Mouse (Mus musculus) midbrain, embryonic 16.5 days (tissue): ENCODE measurements around the gene Gjc2. TPM values are rescaled to one million over a fixed set of nuclear protein-coding genes. Genes with fewer than 3 reads are reported as not detected.
"Not testable (repeated sequence)": the region's sequence is repeated elsewhere in the genome, so short reads cannot be mapped to it uniquely, and the experiment has no call there.

Experiments used
- ATAC-seq: fragments of 200-750 bp; cut with Nextera tagmentation; 2 replicates; pipeline ENCODE4 v1.8.0; 2017; ENCODE audit warnings: moderate TSS enrichment
- H3K27ac ChIP-seq: fragments of 300-500 bp; sonication (generic); 2 replicates; pipeline ENCODE4 v1.5.1; 2014; ENCODE audit warnings: mild to moderate bottlenecking, low read length, mixed read lengths
- H3K27me3 ChIP-seq: fragments of 300-500 bp; sonication (generic); 2 replicates; pipeline ENCODE4 v1.6.1; 2014; ENCODE audit warnings: low read depth, low read length, mixed read lengths; ENCODE audit not compliant: control insufficient read depth, insufficient read depth
- H3K36me3 ChIP-seq: fragments of 300-500 bp; sonication (generic); 2 replicates; pipeline ENCODE4 v1.6.1; 2014; ENCODE audit warnings: mild to moderate bottlenecking, low read length, moderate library complexity, mixed read lengths; ENCODE audit not compliant: control insufficient read depth, insufficient read depth
- H3K4me1 ChIP-seq: fragments of 300-500 bp; sonication (generic); 2 replicates; pipeline ENCODE4 v1.6.1; 2014; ENCODE audit warnings: mild to moderate bottlenecking, low read length, mixed read lengths; ENCODE audit not compliant: control insufficient read depth, insufficient read depth
- H3K4me2 ChIP-seq: fragments of 300-500 bp; sonication (generic); 2 replicates; pipeline ENCODE4 v1.6.1; 2014; ENCODE audit warnings: mild to moderate bottlenecking, low read length, mixed read lengths
- H3K4me3 ChIP-seq: fragments of 300-500 bp; sonication (generic); 2 replicates; pipeline ENCODE4 v1.5.1; 2014; ENCODE audit warnings: low read depth, mild to moderate bottlenecking, low read length, moderate library complexity, mixed read lengths
- H3K9ac ChIP-seq: fragments of 300-500 bp; sonication (generic); 2 replicates; pipeline ENCODE4 v1.6.1; 2014; ENCODE audit warnings: low read depth, low read length, mixed read lengths
- H3K9me3 ChIP-seq: fragments of 300-500 bp; sonication (generic); replicated peaks from 2 replicates; pipeline ENCODE4 v1.6.1; 2014; ENCODE audit warnings: mild to moderate bottlenecking, low read length, mixed read lengths; ENCODE audit not compliant: control insufficient read depth, poor library complexity, severe bottlenecking
- WGBS: fragments of 180-500 bp; shearing (Covaris S2); extraction: QIAGEN DNeasy Blood & Tissue Kit; methylation state at CpG from one replicate; pipeline ENCODE4 v1.1.7; 2014; 5-methylcytosine and 5-hydroxymethylcytosine counted together
- polyA plus RNA-seq: library from polyadenylated mRNA; unstranded; fragments of >200 nt; fragmentation: Nextera tagmentation; extraction: Ambion mirVana; gene quantifications from 2 replicates; pipeline ENCODE4 v1.2.1, GENCODE M21; 2015

The Gjc2 gene
- polyA plus RNA-seq, 1 experiment from 2014 or later, result 0.30 TPM

GRCm38 (mm10) chr11:59224470-59224869, 41.5 kb upstream of the Gjc2 start:
- peaks cover 42% of the 10 kb centered on the region for H3K4me1 ChIP-seq
- no peaks in the 10 kb centered on the region for H3K27me3 ChIP-seq
- peaks cover 1% of the 10 kb centered on the region; the same call in 1 of the 2 replicates for H3K36me3 ChIP-seq
- no peak overlapping the region for H3K27ac ChIP-seq
- H3K9ac ChIP-seq, result no peak overlapping the region
- WGBS, result 75% methylated on average over 2 of the region's 2 CpGs
- H3K4me3 ChIP-seq, result no peak overlapping the region
- ATAC-seq, result no peak
- H3K4me2 ChIP-seq, result no peak overlapping the region
- no peaks in the 10 kb centered on the region for H3K9me3 ChIP-seq

- WGBS, result 95% methylated on average over 3 of the region's 3 CpGs
Observed at GRCm38 (mm10) chr11:59224025-59224424, 41.0 kb upstream of the Gjc2 start.

GRCm38 (mm10) chr11:59222306-59222705, 39.3 kb upstream of the Gjc2 start:
- no peaks in the 10 kb centered on the region for H3K27me3 ChIP-seq
- 92% methylated on average over 4 of the region's 4 CpGs for WGBS
- H3K36me3 ChIP-seq, result peaks cover 3% of the 10 kb centered on the region; the same call in 1 of the 2 replicates
- H3K27ac ChIP-seq, result no peak overlapping the region
- peaks cover 36% of the 10 kb centered on the region for H3K4me1 ChIP-seq
- H3K4me2 ChIP-seq, result no peak overlapping the region
- H3K9me3 ChIP-seq, result no peaks in the 10 kb centered on the region
- no peak overlapping the region for H3K4me3 ChIP-seq
- no peak overlapping the region for H3K9ac ChIP-seq
- no peak for ATAC-seq

More at GRCm38 (mm10) chr11:59224025-59224424, 41.0 kb upstream of the Gjc2 start:
- Histone ChIP-seq H3K27me3 (no peaks in the 10 kb centered on the region), H3K27ac (no peak overlapping the region), H3K4me2 (no peak overlapping the region), H3K4me3 (no peak overlapping the region), H3K4me1 (peaks cover 42% of the 10 kb centered on the region), H3K36me3 (peaks cover 3% of the 10 kb centered on the region; the same call in 1 of the 2 replicates), H3K9me3 (no peaks in the 10 kb centered on the region), H3K9ac (no peak overlapping the region)
- ATAC-seq, result no peak

GRCm38 (mm10) chr11:59221604-59222003, 38.6 kb upstream of the Gjc2 start:
- Histone ChIP-seq H3K4me1 (peaks cover 30% of the 10 kb centered on the region), H3K4me2 (no peak overlapping the region), H3K9me3 (no peaks in the 10 kb centered on the region), H3K4me3 (no peak overlapping the region), H3K27me3 (no peaks in the 10 kb centered on the region), H3K36me3 (peaks cover 3% of the 10 kb centered on the region; the same call in 1 of the 2 replicates), H3K27ac (no peak overlapping the region), H3K9ac (no peak overlapping the region)
- no peak for ATAC-seq

- H3K4me3 ChIP-seq, result no peak overlapping the region
- H3K27ac ChIP-seq, result no peak overlapping the region
- H3K4me1 ChIP-seq, result peaks cover 8% of the 10 kb centered on the region; the same call in 1 of the 2 replicates
- H3K9ac ChIP-seq, result no peak overlapping the region
- no peak for ATAC-seq
- H3K27me3 ChIP-seq, result no peaks in the 10 kb centered on the region
- no peak overlapping the region for H3K4me2 ChIP-seq
- peaks cover 3% of the 10 kb centered on the region; the same call in 1 of the 2 replicates for H3K36me3 ChIP-seq
- H3K9me3 ChIP-seq, result no peaks in the 10 kb centered on the region
Observed at GRCm38 (mm10) chr11:59219064-59219463, 36.1 kb upstream of the Gjc2 start.

GRCm38 (mm10) chr11:59218389-59218998, 35.5 kb upstream of the Gjc2 start:
- WGBS, result 92% methylated on average over 4 of the region's 4 CpGs
- no peaks in the 10 kb centered on the region for H3K9me3 ChIP-seq
- H3K27me3 ChIP-seq, result no peaks in the 10 kb centered on the region
- no peak overlapping the region for H3K27ac ChIP-seq
- ATAC-seq, result no peak
- H3K36me3 ChIP-seq, result peaks cover 4% of the 10 kb centered on the region; the same call in 1 of the 2 replicates
- H3K4me1 ChIP-seq, result peaks cover 8% of the 10 kb centered on the region; the same call in 1 of the 2 replicates
- no peak overlapping the region for H3K4me3 ChIP-seq
- H3K4me2 ChIP-seq, result no peak overlapping the region
- no peak overlapping the region for H3K9ac ChIP-seq

- no peak overlapping the region for H3K9ac ChIP-seq
- H3K4me3 ChIP-seq, result no peak overlapping the region
- 92% methylated on average over 3 of the region's 3 CpGs for WGBS
- H3K27me3 ChIP-seq, result no peaks in the 10 kb centered on the region
- no peaks in the 10 kb centered on the region for H3K9me3 ChIP-seq
- H3K27ac ChIP-seq, result no peak overlapping the region
- H3K4me2 ChIP-seq, result no peak overlapping the region
- ATAC-seq, result no peak
- peaks cover 6% of the 10 kb centered on the region; the same call in 1 of the 2 replicates for H3K4me1 ChIP-seq
- H3K36me3 ChIP-seq, result peaks cover 5% of the 10 kb centered on the region; the same call in 1 of the 2 replicates
Observed at GRCm38 (mm10) chr11:59216955-59217354, 33.9 kb upstream of the Gjc2 start.

GRCm38 (mm10) chr11:59212892-59213494, 30.0 kb upstream of the Gjc2 start:
- Histone ChIP-seq H3K27ac (no peak overlapping the region), H3K4me2 (no peak overlapping the region), H3K27me3 (no peaks in the 10 kb centered on the region), H3K9me3 (no peaks in the 10 kb centered on the region), H3K4me3 (no peak overlapping the region), H3K36me3 (peaks cover 12% of the 10 kb centered on the region; the same call in 1 of the 2 replicates), H3K4me1 (peaks cover 8% of the 10 kb centered on the region), H3K9ac (no peak overlapping the region)
- no peak for ATAC-seq
- 93% methylated on average over 12 of the region's 12 CpGs for WGBS

- not testable (repeated sequence) for H3K9ac ChIP-seq, ATAC-seq, H3K27me3 ChIP-seq, H3K9me3 ChIP-seq, H3K4me3 ChIP-seq, H3K4me2 ChIP-seq, H3K27ac ChIP-seq
- 85% methylated on average over 12 of the region's 12 CpGs for WGBS
- Histone ChIP-seq H3K4me1 (peaks cover 14% of the 10 kb centered on the region), H3K36me3 (peaks cover 12% of the 10 kb centered on the region; the same call in 1 of the 2 replicates)
Observed at GRCm38 (mm10) chr11:59212320-59212719, 29.3 kb upstream of the Gjc2 start.
